Mouse (Mus musculus): ENCODE results near the gene Tgm7.
"Not testable (repeated sequence)": the region's sequence is repeated elsewhere in the genome, so short reads cannot be mapped to it uniquely, and the experiment has no call there.

The Tgm7 gene

GRCm38 (mm10) chr2:121109695-121110094 is at the start of gene Tgm7:
Gene Tgm7 (minus strand): TSS chr2:121109795.
- DNase-seq (ENCODE audit: low read depth, low spot score) = no peak

- peak; percentile 35 for DNase-seq (ENCODE audit: low read depth, low spot score)
Measured at GRCm38 (mm10) chr2:121153100-121153499, 43.5 kb upstream of the Tgm7 start.

GRCm38 (mm10) chr2:121149679-121150078 is 40.1 kb upstream of the Tgm7 start:
- no peak for DNase-seq (ENCODE audit: low read depth, low spot score)

GRCm38 (mm10) chr2:121142415-121142814 is 32.8 kb upstream of the Tgm7 start:
- no peak for DNase-seq (ENCODE audit: low read depth, low spot score)

- DNase-seq (ENCODE audit: low read depth, low spot score) = peak; percentile 38
Measured at GRCm38 (mm10) chr2:121141216-121142035, 31.8 kb upstream of the Tgm7 start.

- peak; percentile 87 for DNase-seq (ENCODE audit: low read depth, low spot score)
Measured at GRCm38 (mm10) chr2:121140018-121140882, 30.7 kb upstream of the Tgm7 start, which contains the start of the genes Adal and Lcmt2. Gene Adal (plus strand): TSS chr2:121140428. Gene Lcmt2 (minus strand): TSS chr2:121140653.

GRCm38 (mm10) chr2:121139266-121140017 is 29.8 kb upstream of the Tgm7 start:
- peak; percentile 15 for DNase-seq (ENCODE audit: low read depth, low spot score)

GRCm38 (mm10) chr2:121137371-121137770 is 27.8 kb upstream of the Tgm7 start:
- DNase-seq (ENCODE audit: low read depth, low spot score) = no peak

- peak; percentile 4 for DNase-seq (ENCODE audit: low read depth, low spot score)
Measured at GRCm38 (mm10) chr2:121132822-121133221, 23.2 kb upstream of the Tgm7 start.

GRCm38 (mm10) chr2:121128865-121129620 is 19.4 kb upstream of the Tgm7 start:
- no peak for DNase-seq (ENCODE audit: low read depth, low spot score)

- peak; percentile 12 for DNase-seq (ENCODE audit: low read depth, low spot score)
Measured at GRCm38 (mm10) chr2:121127536-121127935, 17.9 kb upstream of the Tgm7 start.

- DNase-seq (ENCODE audit: low read depth, low spot score) = not testable (repeated sequence)
Measured at GRCm38 (mm10) chr2:121126302-121126701, 16.7 kb upstream of the Tgm7 start.

GRCm38 (mm10) chr2:121119260-121119659 is 9.7 kb upstream of the Tgm7 start:
- no peak for DNase-seq (ENCODE audit: low read depth, low spot score)

- no peak for DNase-seq (ENCODE audit: low read depth, low spot score)
Measured at GRCm38 (mm10) chr2:121115418-121115817, 5.8 kb upstream of the Tgm7 start.

- no peak for DNase-seq (ENCODE audit: low read depth, low spot score)
Measured at GRCm38 (mm10) chr2:121105940-121106339, 3.7 kb downstream of the Tgm7 start.

GRCm38 (mm10) chr2:121102051-121102450 is 7.5 kb downstream of the Tgm7 start:
- DNase-seq (ENCODE audit: low read depth, low spot score) = peak; percentile 91

- no peak for DNase-seq (ENCODE audit: low read depth, low spot score)
Measured at GRCm38 (mm10) chr2:121089751-121090150, 19.8 kb downstream of the Tgm7 start.

GRCm38 (mm10) chr2:121088507-121088906 is 21.1 kb downstream of the Tgm7 start:
- no peak for DNase-seq (ENCODE audit: low read depth, low spot score)

- DNase-seq (ENCODE audit: low read depth, low spot score) = peak; percentile 25
Measured at GRCm38 (mm10) chr2:121085480-121086185, 24.0 kb downstream of the Tgm7 start, which contains the start of gene Tgm5. Gene Tgm5 (minus strand): TSS chr2:121085841.

- DNase-seq (ENCODE audit: low read depth, low spot score) = no peak
Measured at GRCm38 (mm10) chr2:121082626-121083025, 27.0 kb downstream of the Tgm7 start.
